Mouse (Mus musculus): Measurements from ENCODE around the gene Hoxb6.

Hoxb6 gene

GRCm38 (mm10) chr11:96269869-96270268 is 22.4 kb upstream of the Hoxb6 start:
- DNase-seq (ENCODE audit: low read depth, low spot score), result no peak

GRCm38 (mm10) chr11:96270996-96271540 is 21.2 kb upstream of the Hoxb6 start, which contains the start of gene Hoxb9:
Hoxb9 (plus strand) TSS chr11:96271457.
- DNase-seq (ENCODE audit: low read depth, low spot score), result no peak

- no peak for DNase-seq (ENCODE audit: low read depth, low spot score)
Observed at GRCm38 (mm10) chr11:96271541-96272011, 20.7 kb upstream of the Hoxb6 start.

- DNase-seq (ENCODE audit: low read depth, low spot score), result no peak
Observed at GRCm38 (mm10) chr11:96272024-96272921, 20.0 kb upstream of the Hoxb6 start.

GRCm38 (mm10) chr11:96274428-96274827 is 17.8 kb upstream of the Hoxb6 start:
- no peak for DNase-seq (ENCODE audit: low read depth, low spot score)

GRCm38 (mm10) chr11:96275896-96276295 is 16.4 kb upstream of the Hoxb6 start:
- no peak for DNase-seq (ENCODE audit: low read depth, low spot score)

GRCm38 (mm10) chr11:96277151-96278044 is 14.9 kb upstream of the Hoxb6 start:
- DNase-seq (ENCODE audit: low read depth, low spot score), result no peak

GRCm38 (mm10) chr11:96278324-96278723 is 14.0 kb upstream of the Hoxb6 start:
- no peak for DNase-seq (ENCODE audit: low read depth, low spot score)

- DNase-seq (ENCODE audit: low read depth, low spot score), result peak; percentile 94
Observed at GRCm38 (mm10) chr11:96278773-96279172, 13.5 kb upstream of the Hoxb6 start.

- no peak for DNase-seq (ENCODE audit: low read depth, low spot score)
Observed at GRCm38 (mm10) chr11:96279421-96280233, 12.6 kb upstream of the Hoxb6 start.

- no peak for DNase-seq (ENCODE audit: low read depth, low spot score)
Observed at GRCm38 (mm10) chr11:96280399-96281378, 11.6 kb upstream of the Hoxb6 start.

GRCm38 (mm10) chr11:96281396-96281795 is 10.9 kb upstream of the Hoxb6 start:
- no peak for DNase-seq (ENCODE audit: low read depth, low spot score)

GRCm38 (mm10) chr11:96281855-96282570 is 10.3 kb upstream of the Hoxb6 start, which contains the start of gene Hoxb8:
Hoxb8 (plus strand) TSS chr11:96281905.
- DNase-seq (ENCODE audit: low read depth, low spot score), result no peak

GRCm38 (mm10) chr11:96282795-96283430 is 9.4 kb upstream of the Hoxb6 start:
- DNase-seq (ENCODE audit: low read depth, low spot score), result no peak

GRCm38 (mm10) chr11:96284041-96284749 is 8.1 kb upstream of the Hoxb6 start:
- DNase-seq (ENCODE audit: low read depth, low spot score), result peak; percentile 43

GRCm38 (mm10) chr11:96284774-96285734 is 7.2 kb upstream of the Hoxb6 start:
- DNase-seq (ENCODE audit: low read depth, low spot score), result peak; percentile 29

Measured in 3T3-L1 (cell line).